Mouse (Mus musculus) neural tube, embryonic 14.5 days (tissue): ENCODE results near the gene Numa1. TPM values are rescaled to one million over a fixed set of nuclear protein-coding genes. Genes with fewer than 3 reads are reported as not detected.

ENCODE experiments used
- ATAC-seq: fragments of 200-750 bp; cut with Nextera tagmentation; 2 replicates; pipeline ENCODE4 v1.8.0; 2017; ENCODE audit warnings: low read depth, mild to moderate bottlenecking, moderate TSS enrichment, moderate library complexity
- H3K27ac ChIP-seq: fragments of 300-500 bp; sonication (generic); 2 replicates; pipeline ENCODE4 v1.5.1; 2014; ENCODE audit warnings: low read depth, mild to moderate bottlenecking, control low read depth, low read length, moderate library complexity, mixed read lengths
- H3K27me3 ChIP-seq: fragments of 300-500 bp; sonication (generic); 2 replicates; pipeline ENCODE4 v1.6.1; 2014; ENCODE audit warnings: low read length; ENCODE audit not compliant: control insufficient read depth, insufficient read depth
- H3K36me3 ChIP-seq: fragments of 300-500 bp; sonication (generic); 2 replicates; pipeline ENCODE4 v1.6.1; 2014; ENCODE audit warnings: low read length, mixed read lengths; ENCODE audit not compliant: control insufficient read depth, insufficient read depth
- H3K4me1 ChIP-seq: fragments of 300-500 bp; sonication (generic); 2 replicates; pipeline ENCODE4 v1.6.1; 2014; ENCODE audit warnings: low read length; ENCODE audit not compliant: control insufficient read depth, insufficient read depth
- H3K4me2 ChIP-seq: fragments of 300-500 bp; sonication (generic); 2 replicates; pipeline ENCODE4 v1.6.1; 2014; ENCODE audit warnings: mild to moderate bottlenecking, low read depth, low read length, control low read depth
- H3K4me3 ChIP-seq: fragments of 300-500 bp; sonication (generic); 2 replicates; pipeline ENCODE4 v1.5.1; 2014; ENCODE audit warnings: low read depth, low read length, control low read depth, mixed read lengths
- H3K9ac ChIP-seq: fragments of 300-500 bp; sonication (generic); replicated peaks from 2 replicates; pipeline ENCODE4 v1.6.1; 2014; ENCODE audit warnings: low read depth, mild to moderate bottlenecking, control low read depth, low read length, mixed read lengths
- H3K9me3 ChIP-seq: fragments of 300-500 bp; sonication (generic); 2 replicates; pipeline ENCODE4 v1.6.1; 2016; ENCODE audit warnings: low read length; ENCODE audit not compliant: control insufficient read depth
- WGBS: fragments of 180-500 bp; shearing (Covaris S2); extraction: QIAGEN DNeasy Blood & Tissue Kit; methylation state at CpG from one replicate; pipeline ENCODE4 v1.1.7; 2014; 5-methylcytosine and 5-hydroxymethylcytosine counted together
- polyA plus RNA-seq: library from polyadenylated mRNA; unstranded; fragments of >200 nt; fragmentation: Nextera tagmentation; extraction: Ambion mirVana; gene quantifications from 2 replicates; pipeline ENCODE4 v1.2.1, GENCODE M21; 2014

The Numa1 gene
- polyA plus RNA-seq, 1 experiment from 2014 or later: 52.4 TPM

DNA sequence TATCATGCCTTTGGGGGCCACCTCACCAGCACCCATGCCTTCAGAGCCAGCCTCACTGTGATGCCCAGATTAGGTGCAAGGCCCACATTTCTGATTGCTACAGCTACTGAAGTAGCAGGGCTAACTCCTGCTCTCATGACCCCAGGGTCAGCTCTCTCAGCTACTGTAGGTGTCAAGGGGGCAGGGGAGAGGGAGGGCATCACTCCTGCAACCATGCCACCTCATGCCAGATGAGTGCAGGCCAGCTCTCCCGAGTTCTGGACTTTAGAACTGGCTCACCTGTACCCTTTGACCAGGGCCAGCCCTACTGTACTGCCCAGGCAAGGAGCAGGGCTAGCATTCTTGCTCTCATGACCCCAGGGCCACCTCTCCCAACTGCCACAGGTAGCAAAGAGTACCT is 48.8 kb downstream of the Numa1 start:
- no peak for ATAC-seq
- WGBS: 93% methylated on average over 1 of the region's 1 CpGs
- no peaks in the 10 kb centered on the region for H3K9me3 ChIP-seq

DNA sequence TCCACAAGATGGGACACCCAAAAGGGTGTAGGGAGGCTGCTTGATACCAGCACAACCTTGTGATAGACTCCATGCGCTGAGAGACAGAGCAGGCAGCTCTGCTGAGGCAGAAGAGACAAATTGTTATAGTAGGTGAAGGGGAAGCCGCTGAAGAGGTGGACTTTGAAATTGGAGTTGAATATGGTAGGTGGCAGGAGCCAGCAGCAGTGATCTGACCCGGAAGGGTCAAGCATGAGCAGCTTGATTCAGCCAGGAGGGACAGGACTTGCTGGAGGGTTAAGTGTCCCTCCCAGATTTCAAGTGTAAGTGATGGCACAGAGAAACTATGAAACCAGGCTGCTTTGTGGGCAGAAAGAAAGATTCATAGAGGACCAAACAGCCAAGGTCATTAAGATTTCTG is 51.2 kb downstream of the Numa1 start:
- ATAC-seq: no peak
- 94% methylated on average over 3 of the region's 3 CpGs for WGBS
- Histone ChIP-seq H3K9me3 (no peaks in the 10 kb centered on the region), H3K27me3 (no peaks in the 10 kb centered on the region), H3K4me1 (no peaks in the 10 kb centered on the region), H3K4me2 (no peak overlapping the region), H3K36me3 (peaks cover 23% of the 10 kb centered on the region), H3K27ac (no peak overlapping the region), H3K9ac (no peak overlapping the region), H3K4me3 (no peak overlapping the region)

More for the DNA sequence above, 48.8 kb downstream of the Numa1 start:
- Histone ChIP-seq H3K36me3 (peaks cover 4% of the 10 kb centered on the region; the same call in 1 of the 2 replicates), H3K4me1 (no peaks in the 10 kb centered on the region), H3K27ac (no peak overlapping the region), H3K4me3 (no peak overlapping the region), H3K9ac (no peak overlapping the region), H3K27me3 (no peaks in the 10 kb centered on the region), H3K4me2 (no peak overlapping the region)

GRCm38 (mm10) chr7:101994241-101994640 is 60.3 kb downstream of the Numa1 start:
- Histone ChIP-seq H3K9ac (no peak overlapping the region), H3K36me3 (peaks cover 93% of the 10 kb centered on the region), H3K27me3 (no peaks in the 10 kb centered on the region), H3K4me1 (no peaks in the 10 kb centered on the region), H3K9me3 (no peaks in the 10 kb centered on the region), H3K4me2 (no peak overlapping the region), H3K27ac (no peak overlapping the region), H3K4me3 (no peak overlapping the region)
- ATAC-seq: no peak
- WGBS: 89% methylated on average over 3 of the region's 3 CpGs

DNA sequence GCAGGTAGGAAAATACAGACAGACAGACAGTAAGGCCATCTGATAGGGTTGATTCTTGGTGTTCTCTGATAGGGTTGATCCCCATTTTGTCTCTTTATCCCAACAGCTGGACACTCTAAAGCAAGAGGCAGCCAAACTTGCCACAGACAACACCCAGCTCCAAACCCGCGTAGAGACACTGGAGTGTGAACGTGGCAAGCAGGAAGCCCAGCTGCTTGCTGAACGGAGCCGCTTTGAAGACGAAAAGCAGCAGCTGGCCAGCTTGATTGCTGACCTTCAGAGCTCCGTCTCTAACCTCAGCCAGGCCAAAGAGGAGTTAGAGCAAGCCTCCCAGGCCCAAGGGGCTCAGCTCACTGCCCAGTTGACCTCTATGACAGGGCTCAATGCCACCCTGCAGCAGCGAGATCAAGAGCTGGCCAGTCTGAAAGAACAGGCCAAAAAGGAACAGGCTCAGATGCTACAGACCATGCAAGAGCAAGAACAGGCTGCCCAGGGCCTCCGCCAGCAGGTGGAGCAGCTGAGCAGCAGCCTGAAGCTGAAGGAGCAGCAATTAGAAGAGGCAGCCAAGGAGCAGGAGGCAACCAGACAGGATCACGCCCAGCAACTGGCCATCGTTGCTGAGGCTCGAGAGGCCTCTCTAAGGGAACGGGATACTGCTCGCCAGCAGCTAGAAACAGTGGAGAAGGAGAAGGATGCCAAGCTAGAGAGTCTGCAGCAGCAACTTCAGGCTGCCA is 64.5 kb downstream of the Numa1 start:
- Histone ChIP-seq H3K4me1 (no peaks in the 10 kb centered on the region), H3K9ac (no peak overlapping the region), H3K4me3 (no peak overlapping the region), H3K9me3 (no peaks in the 10 kb centered on the region), H3K36me3 (peaks cover 88% of the 10 kb centered on the region), H3K4me2 (no peak overlapping the region), H3K27ac (no peak overlapping the region), H3K27me3 (no peaks in the 10 kb centered on the region)
- ATAC-seq: peak; percentile 53; the same call in 1 of the 2 replicates
- WGBS: 68% methylated on average over 14 of the region's 14 CpGs

GRCm38 (mm10) chr7:101999461-102000151 is 65.7 kb downstream of the Numa1 start:
- peaks cover 81% of the 10 kb centered on the region for H3K36me3 ChIP-seq
- H3K4me1 ChIP-seq: no peaks in the 10 kb centered on the region
- ATAC-seq: peak; percentile 38; the same call in 1 of the 2 replicates
- no peaks in the 10 kb centered on the region for H3K27me3 ChIP-seq
- 80% methylated on average over 15 of the region's 15 CpGs for WGBS
- H3K9me3 ChIP-seq: no peaks in the 10 kb centered on the region
- H3K27ac ChIP-seq: no peak overlapping the region
- no peak overlapping the region for H3K9ac ChIP-seq
- H3K4me3 ChIP-seq: no peak overlapping the region
- H3K4me2 ChIP-seq: no peak overlapping the region

DNA sequence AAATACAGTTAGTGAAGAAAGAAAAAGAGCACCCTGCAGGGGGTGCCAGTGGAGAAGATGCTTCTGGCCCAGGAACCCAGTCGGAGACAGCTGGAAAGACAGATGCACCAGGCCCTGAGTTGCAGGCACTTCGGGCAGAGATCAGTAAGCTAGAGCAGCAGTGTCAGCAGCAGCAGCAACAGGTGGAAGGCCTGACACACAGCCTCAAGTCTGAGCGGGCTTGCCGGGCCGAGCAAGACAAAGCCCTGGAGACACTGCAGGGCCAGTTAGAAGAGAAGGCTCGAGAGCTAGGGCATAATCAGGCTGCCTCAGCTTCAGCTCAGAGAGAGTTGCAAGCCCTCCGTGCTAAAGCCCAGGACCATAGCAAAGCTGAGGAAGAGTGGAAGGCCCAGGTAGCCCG is 66.4 kb downstream of the Numa1 start:
- peaks cover 77% of the 10 kb centered on the region for H3K36me3 ChIP-seq
- H3K9me3 ChIP-seq: no peaks in the 10 kb centered on the region
- WGBS: 83% methylated on average over 8 of the region's 8 CpGs
- no peak overlapping the region for H3K9ac ChIP-seq
- ATAC-seq: no peak
- H3K27me3 ChIP-seq: no peaks in the 10 kb centered on the region
- no peak overlapping the region for H3K27ac ChIP-seq
- H3K4me3 ChIP-seq: no peak overlapping the region
- no peaks in the 10 kb centered on the region for H3K4me1 ChIP-seq
- no peak overlapping the region for H3K4me2 ChIP-seq

- H3K4me3 ChIP-seq: no peak overlapping the region
- no peaks in the 10 kb centered on the region for H3K4me1 ChIP-seq
- WGBS: 90% methylated on average over 26 of the region's 26 CpGs
- no peak overlapping the region for H3K27ac ChIP-seq
- peaks cover 76% of the 10 kb centered on the region for H3K36me3 ChIP-seq
- no peak overlapping the region for H3K9ac ChIP-seq
- no peaks in the 10 kb centered on the region for H3K27me3 ChIP-seq
- H3K9me3 ChIP-seq: no peaks in the 10 kb centered on the region
- H3K4me2 ChIP-seq: no peak overlapping the region
- no peak for ATAC-seq
These were observed 67.2 kb downstream of the Numa1 start for GRCm38 (mm10) chr7:102000921-102001630.

DNA sequence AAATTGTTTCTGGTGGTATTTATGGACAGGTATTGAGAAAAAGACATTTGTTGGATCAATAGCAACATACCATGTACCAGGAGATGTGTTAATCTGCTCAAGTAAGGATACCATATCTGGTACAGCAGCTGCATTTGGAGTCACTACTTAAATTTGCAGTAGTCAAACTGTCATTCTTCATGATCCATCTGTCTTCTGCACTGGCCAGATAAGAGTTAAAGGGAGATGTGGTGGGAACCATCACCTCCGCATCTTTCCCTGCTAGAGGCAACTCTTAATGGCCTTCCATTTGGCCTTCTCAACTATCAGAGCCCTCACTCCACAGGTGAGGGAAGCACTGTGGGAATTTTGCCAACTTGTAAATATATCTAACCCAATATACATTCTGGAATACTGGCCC is 72.6 kb downstream of the Numa1 start:
- H3K9ac ChIP-seq: no peak overlapping the region
- H3K9me3 ChIP-seq: no peaks in the 10 kb centered on the region
- no peaks in the 10 kb centered on the region for H3K4me1 ChIP-seq
- H3K36me3 ChIP-seq: peaks cover 65% of the 10 kb centered on the region
- H3K27me3 ChIP-seq: no peaks in the 10 kb centered on the region
- no peak overlapping the region for H3K4me3 ChIP-seq
- ATAC-seq: no peak
- no peak overlapping the region for H3K4me2 ChIP-seq
- H3K27ac ChIP-seq: no peak overlapping the region
- 86% methylated on average over 1 of the region's 1 CpGs for WGBS

DNA sequence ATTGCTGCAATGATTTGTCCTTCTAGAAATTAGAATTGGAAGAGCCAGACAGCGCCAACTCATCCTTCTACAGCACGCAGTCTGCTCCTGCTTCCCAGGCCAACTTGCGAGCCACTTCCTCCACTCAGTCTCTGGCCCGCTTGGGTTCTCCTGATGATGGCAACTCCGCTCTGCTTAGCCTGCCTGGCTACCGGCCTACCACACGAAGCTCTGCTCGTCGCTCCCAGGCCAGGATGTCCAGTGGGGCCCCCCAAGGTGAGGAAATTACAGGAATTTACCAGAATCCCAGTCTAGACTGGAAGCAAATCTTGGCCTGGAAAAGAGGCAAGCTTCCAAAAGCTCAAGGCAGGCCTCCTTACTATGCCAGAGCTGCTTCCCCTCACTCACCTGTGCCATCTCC is 77.9 kb downstream of the Numa1 start:
- H3K27ac ChIP-seq: no peak overlapping the region
- H3K4me2 ChIP-seq: no peak overlapping the region
- H3K4me3 ChIP-seq: no peak overlapping the region
- H3K9ac ChIP-seq: no peak overlapping the region
- no peaks in the 10 kb centered on the region for H3K4me1 ChIP-seq
- peaks cover 89% of the 10 kb centered on the region for H3K36me3 ChIP-seq
- ATAC-seq: no peak
- no peaks in the 10 kb centered on the region for H3K27me3 ChIP-seq
- H3K9me3 ChIP-seq: no peaks in the 10 kb centered on the region
- WGBS: 97% methylated on average over 9 of the region's 9 CpGs
